Mouse (Mus musculus): ENCODE data around the gene Rb1. TPM values are rescaled to one million over a fixed set of nuclear protein-coding genes. Genes with fewer than 3 reads are reported as not detected.

Rb1 gene
- polyA plus RNA-seq, 1 experiment from 2014 or later = 25.6 TPM

DNA sequence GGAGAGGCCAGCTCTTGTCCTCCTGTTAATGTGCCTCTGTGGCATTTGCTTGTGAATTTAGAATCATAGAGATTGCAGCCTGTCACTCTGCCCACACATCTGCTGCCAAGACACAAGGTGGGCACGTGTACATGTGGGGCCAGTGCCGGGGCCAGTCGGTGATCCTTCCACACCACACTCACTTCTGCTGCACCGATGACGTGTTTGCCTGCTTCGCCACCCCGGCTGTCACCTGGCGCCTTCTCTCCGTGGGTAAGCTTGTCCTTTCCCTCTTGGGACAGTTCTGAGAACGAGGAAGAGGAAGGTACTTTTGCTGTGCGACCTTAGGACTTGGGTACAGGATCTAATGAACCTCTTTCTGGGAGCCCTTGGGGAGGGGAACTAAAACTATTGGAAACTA is 152.0 kb downstream of the Rb1 start:
- no peaks in the 10 kb centered on the region for H3K9me3 ChIP-seq (replicated peaks)
- H3K4me2 ChIP-seq (replicated peaks) = no peak overlapping the region
- 87% methylated on average over 11 of the region's 11 CpGs for WGBS
- H3K9ac ChIP-seq = no peak overlapping the region
- no peak overlapping the region for H3K4me3 ChIP-seq (replicated peaks)
- H3K4me1 ChIP-seq = 0 out of 2 replicates have a peak, but pooled peaks cover 2% of the 10 kb centered on the region
- H3K27me3 ChIP-seq = no peaks in the 10 kb centered on the region
- no peak overlapping the region for H3K27ac ChIP-seq (replicated peaks)
- no peak for ATAC-seq (ENCODE audit: insufficient number of reproducible peaks, low FRiP score, low TSS enrichment, low read depth)
- peaks cover 63% of the 10 kb centered on the region for H3K36me3 ChIP-seq

GRCm38 (mm10) chr14:73172196-73173011 is 153.2 kb downstream of the Rb1 start:
- Histone ChIP-seq H3K27ac (replicated peaks) (no peak overlapping the region), H3K4me3 (replicated peaks) (no peak overlapping the region), H3K4me2 (replicated peaks) (no peak overlapping the region), H3K4me1 (0 out of 2 replicates have a peak, but pooled peaks cover 2% of the 10 kb centered on the region), H3K36me3 (peaks cover 63% of the 10 kb centered on the region), H3K27me3 (no peaks in the 10 kb centered on the region), H3K9me3 (replicated peaks) (no peaks in the 10 kb centered on the region), H3K9ac (no peak overlapping the region)
- 79% methylated on average over 12 of the region's 12 CpGs for WGBS
- ATAC-seq (ENCODE audit: insufficient number of reproducible peaks, low FRiP score, low TSS enrichment, low read depth) = no peak

GRCm38 (mm10) chr14:73169926-73170844 is 155.4 kb downstream of the Rb1 start:
- no peak overlapping the region for H3K4me3 ChIP-seq (replicated peaks)
- H3K27ac ChIP-seq (replicated peaks) = no peak overlapping the region; the same call in 1 of the 2 replicates
- H3K9me3 ChIP-seq (replicated peaks) = no peaks in the 10 kb centered on the region
- H3K36me3 ChIP-seq = peaks cover 57% of the 10 kb centered on the region
- no peaks in the 10 kb centered on the region for H3K27me3 ChIP-seq
- WGBS = 84% methylated on average over 13 of the region's 13 CpGs
- no peak overlapping the region for H3K9ac ChIP-seq
- H3K4me1 ChIP-seq = 0 out of 2 replicates have a peak, but pooled peaks cover 2% of the 10 kb centered on the region
- no peak overlapping the region for H3K4me2 ChIP-seq (replicated peaks)
- no peak for ATAC-seq (ENCODE audit: insufficient number of reproducible peaks, low FRiP score, low TSS enrichment, low read depth)

GRCm38 (mm10) chr14:73168605-73169004 is 157.0 kb downstream of the Rb1 start:
- WGBS = 90% methylated on average over 6 of the region's 6 CpGs
- H3K27ac ChIP-seq (replicated peaks) = no peak overlapping the region
- H3K4me2 ChIP-seq (replicated peaks) = no peak overlapping the region
- H3K4me1 ChIP-seq = 0 out of 2 replicates have a peak, but pooled peaks cover under 1% of the 10 kb centered on the region
- no peak for ATAC-seq (ENCODE audit: insufficient number of reproducible peaks, low FRiP score, low TSS enrichment, low read depth)
- H3K9me3 ChIP-seq (replicated peaks) = no peaks in the 10 kb centered on the region
- H3K27me3 ChIP-seq = no peaks in the 10 kb centered on the region
- H3K9ac ChIP-seq = no peak overlapping the region
- no peak overlapping the region for H3K4me3 ChIP-seq (replicated peaks)
- H3K36me3 ChIP-seq = peaks cover 69% of the 10 kb centered on the region

DNA sequence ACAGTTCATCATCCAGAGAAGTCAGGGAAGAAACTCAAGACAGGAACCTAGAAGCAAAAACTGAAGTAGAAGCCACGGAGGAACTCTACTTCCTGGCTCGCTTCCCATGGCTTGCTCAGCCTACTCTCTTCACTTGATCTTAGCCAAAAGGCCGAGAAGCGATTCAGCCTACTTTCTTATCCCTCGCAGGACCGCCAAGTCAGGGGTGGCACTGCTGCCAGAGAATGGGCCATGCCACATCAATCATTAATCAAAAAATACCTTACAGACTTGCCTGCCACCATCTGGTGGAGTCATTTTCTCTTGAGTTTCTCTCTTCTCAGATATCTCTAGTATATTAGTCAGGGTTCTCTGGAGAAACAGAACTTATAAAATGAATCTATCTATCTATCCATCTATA is 160.5 kb downstream of the Rb1 start:
- no peak overlapping the region for H3K27ac ChIP-seq (replicated peaks)
- no peak for ATAC-seq (ENCODE audit: insufficient number of reproducible peaks, low FRiP score, low TSS enrichment, low read depth)
- no peak overlapping the region for H3K4me3 ChIP-seq (replicated peaks)
- H3K4me1 ChIP-seq = peaks cover 10% of the 10 kb centered on the region; the same call in 1 of the 2 replicates
- no peak overlapping the region for H3K4me2 ChIP-seq (replicated peaks)
- H3K27me3 ChIP-seq = no peaks in the 10 kb centered on the region
- H3K9ac ChIP-seq = no peak overlapping the region
- WGBS = 93% methylated on average over 6 of the region's 6 CpGs
- H3K9me3 ChIP-seq (replicated peaks) = no peaks in the 10 kb centered on the region
- peaks cover 71% of the 10 kb centered on the region for H3K36me3 ChIP-seq

- no peak overlapping the region for H3K27ac ChIP-seq (replicated peaks)
- no peak overlapping the region for H3K9ac ChIP-seq
- 92% methylated on average over 10 of the region's 10 CpGs for WGBS
- H3K36me3 ChIP-seq = peaks cover 80% of the 10 kb centered on the region
- peaks cover 10% of the 10 kb centered on the region; the same call in 1 of the 2 replicates for H3K4me1 ChIP-seq
- no peaks in the 10 kb centered on the region for H3K9me3 ChIP-seq (replicated peaks)
- no peak overlapping the region for H3K4me3 ChIP-seq (replicated peaks)
- no peak for ATAC-seq (ENCODE audit: insufficient number of reproducible peaks, low FRiP score, low TSS enrichment, low read depth)
- H3K27me3 ChIP-seq = no peaks in the 10 kb centered on the region
- no peak overlapping the region for H3K4me2 ChIP-seq (replicated peaks)
These were observed 162.1 kb downstream of the Rb1 start for GRCm38 (mm10) chr14:73163363-73163998.

DNA sequence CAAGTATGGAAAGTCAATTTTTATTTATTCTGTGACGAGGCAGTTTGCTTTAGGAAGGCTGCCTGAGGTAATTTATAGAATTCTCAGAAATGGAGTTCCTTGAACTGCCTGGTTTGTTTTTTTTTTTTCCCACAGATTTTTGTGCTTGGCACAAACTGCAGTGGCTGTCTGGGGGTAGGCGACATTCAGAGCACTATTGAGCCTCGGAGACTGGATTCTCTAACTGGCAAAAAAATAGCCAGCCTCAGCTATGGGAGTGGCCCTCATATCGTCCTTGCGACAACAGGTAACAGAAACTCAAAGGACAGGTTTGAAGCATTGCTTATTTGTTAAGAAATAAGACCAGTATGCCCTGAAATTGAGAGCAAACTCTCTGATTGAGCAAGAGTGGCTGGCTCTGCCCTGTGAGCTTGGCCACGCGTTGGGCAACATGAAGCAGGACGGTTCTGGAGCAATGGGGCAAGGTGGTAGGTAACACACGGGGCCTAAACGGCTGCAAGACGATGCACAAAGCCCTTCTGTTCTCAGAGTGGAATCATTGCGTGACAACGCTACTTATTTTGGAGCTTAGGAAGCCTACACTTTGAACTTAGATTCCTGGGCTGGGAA is 163.3 kb downstream of the Rb1 start:
- no peak for ATAC-seq (ENCODE audit: insufficient number of reproducible peaks, low FRiP score, low TSS enrichment, low read depth)
- no peak overlapping the region for H3K4me3 ChIP-seq (replicated peaks)
- H3K36me3 ChIP-seq = peaks cover 72% of the 10 kb centered on the region
- no peak overlapping the region for H3K27ac ChIP-seq (replicated peaks)
- H3K27me3 ChIP-seq = no peaks in the 10 kb centered on the region
- no peak overlapping the region for H3K4me2 ChIP-seq (replicated peaks)
- H3K9me3 ChIP-seq (replicated peaks) = no peaks in the 10 kb centered on the region
- no peak overlapping the region for H3K9ac ChIP-seq
- peaks cover 10% of the 10 kb centered on the region; the same call in 1 of the 2 replicates for H3K4me1 ChIP-seq
- WGBS = 82% methylated on average over 13 of the region's 13 CpGs

GRCm38 (mm10) chr14:73161303-73161702 is 164.3 kb downstream of the Rb1 start:
- Histone ChIP-seq H3K9me3 (replicated peaks) (no peaks in the 10 kb centered on the region), H3K27ac (replicated peaks) (no peak overlapping the region), H3K9ac (no peak overlapping the region), H3K4me3 (replicated peaks) (no peak overlapping the region), H3K4me1 (peaks cover 10% of the 10 kb centered on the region; the same call in 1 of the 2 replicates), H3K27me3 (no peaks in the 10 kb centered on the region), H3K36me3 (peaks cover 70% of the 10 kb centered on the region), H3K4me2 (replicated peaks) (no peak overlapping the region)
- no peak for ATAC-seq (ENCODE audit: insufficient number of reproducible peaks, low FRiP score, low TSS enrichment, low read depth)
- WGBS = 86% methylated on average over 5 of the region's 5 CpGs

DNA sequence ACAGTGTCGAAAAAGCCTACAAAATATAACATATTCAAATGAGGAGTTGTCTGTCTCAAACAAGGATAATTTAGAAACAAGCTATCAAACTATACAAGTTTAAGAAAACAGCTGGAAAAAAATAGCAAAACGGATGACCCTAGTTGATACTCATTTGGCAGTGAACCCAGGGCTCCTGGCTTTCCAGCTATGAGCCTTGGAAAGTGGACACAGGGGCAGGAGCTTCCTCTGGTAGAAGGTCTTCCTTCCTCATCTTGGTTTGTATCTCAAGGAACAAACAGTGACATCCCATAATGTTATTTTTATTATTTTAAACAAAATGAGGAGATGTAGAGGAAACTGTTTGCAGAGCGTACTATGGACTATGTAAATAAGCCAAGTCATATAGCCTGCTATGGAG is 177.5 kb downstream of the Rb1 start:
- Histone ChIP-seq H3K9ac (no peak overlapping the region), H3K27me3 (no peaks in the 10 kb centered on the region), H3K4me1 (peaks cover 16% of the 10 kb centered on the region), H3K27ac (replicated peaks) (no peak overlapping the region), H3K4me3 (replicated peaks) (no peak overlapping the region), H3K36me3 (peaks cover 18% of the 10 kb centered on the region), H3K9me3 (replicated peaks) (no peaks in the 10 kb centered on the region), H3K4me2 (replicated peaks) (no peak overlapping the region)
- 91% methylated on average over 3 of the region's 3 CpGs for WGBS
- ATAC-seq (ENCODE audit: insufficient number of reproducible peaks, low FRiP score, low TSS enrichment, low read depth) = no peak

DNA sequence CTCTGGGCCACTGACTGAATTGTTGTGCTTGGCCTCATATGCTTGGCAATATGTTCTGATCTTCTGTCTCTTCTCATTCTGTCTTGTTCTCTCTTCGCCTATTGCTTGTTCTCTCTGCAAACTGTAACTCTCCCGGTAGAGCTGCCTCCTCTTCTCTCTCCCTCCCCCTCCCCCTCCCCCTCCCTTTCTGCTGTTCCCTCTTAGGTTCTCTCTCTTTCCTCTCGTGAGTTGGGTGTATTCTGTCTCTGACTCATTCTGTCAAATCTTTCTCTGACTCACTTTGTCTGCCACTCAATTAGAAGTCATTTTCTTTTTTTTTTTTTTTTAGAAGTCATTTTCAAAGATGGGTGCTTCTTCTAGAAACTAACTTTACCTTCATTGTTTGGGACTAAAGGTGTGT is 178.9 kb downstream of the Rb1 start:
- Histone ChIP-seq H3K27me3 (no peaks in the 10 kb centered on the region), H3K9me3 (replicated peaks) (no peaks in the 10 kb centered on the region), H3K9ac (no peak overlapping the region), H3K4me3 (replicated peaks) (no peak overlapping the region), H3K4me1 (peaks cover 22% of the 10 kb centered on the region), H3K36me3 (peaks cover 9% of the 10 kb centered on the region; the same call in 1 of the 2 replicates), H3K4me2 (replicated peaks) (no peak overlapping the region), H3K27ac (replicated peaks) (no peak overlapping the region)
- 55% methylated on average over 3 of the region's 3 CpGs for WGBS
- ATAC-seq (ENCODE audit: insufficient number of reproducible peaks, low FRiP score, low TSS enrichment, low read depth) = no peak
